Mouse (Mus musculus) neutrophil, adult 5-6 weeks (primary cell): ENCODE data around the gene Kif3a. TPM values are rescaled to one million over a fixed set of nuclear protein-coding genes. Genes with fewer than 3 reads are reported as not detected.

Source experiments
- ATAC-seq: fragments of 151-379, 151-347 bp; 2 replicates; pipeline ENCODE4 v1.8.0; 2017; ENCODE audit warnings: mild to moderate bottlenecking, moderate TSS enrichment; ENCODE audit not compliant: insufficient number of reproducible peaks, poor library complexity, low FRiP score, severe bottlenecking; ENCODE audit errors: extremely low read depth
- total RNA-seq: library from RNA; stranded (forward); fragments of 200-1000 nt; gene quantifications from 2 replicates; pipeline ENCODE4 v1.2.3, GENCODE M21; 2017

Gene Kif3a
- total RNA-seq, 1 experiment from 2014 or later = 4.9 TPM

- no peak for ATAC-seq
Measured at GRCm38 (mm10) chr11:53604983-53605382, 37.8 kb downstream of the Kif3a start.

- ATAC-seq = no peak
Measured at GRCm38 (mm10) chr11:53605609-53606008, 38.4 kb downstream of the Kif3a start.

- ATAC-seq = no peak
Measured at GRCm38 (mm10) chr11:53609231-53609630, 42.1 kb downstream of the Kif3a start.

DNA sequence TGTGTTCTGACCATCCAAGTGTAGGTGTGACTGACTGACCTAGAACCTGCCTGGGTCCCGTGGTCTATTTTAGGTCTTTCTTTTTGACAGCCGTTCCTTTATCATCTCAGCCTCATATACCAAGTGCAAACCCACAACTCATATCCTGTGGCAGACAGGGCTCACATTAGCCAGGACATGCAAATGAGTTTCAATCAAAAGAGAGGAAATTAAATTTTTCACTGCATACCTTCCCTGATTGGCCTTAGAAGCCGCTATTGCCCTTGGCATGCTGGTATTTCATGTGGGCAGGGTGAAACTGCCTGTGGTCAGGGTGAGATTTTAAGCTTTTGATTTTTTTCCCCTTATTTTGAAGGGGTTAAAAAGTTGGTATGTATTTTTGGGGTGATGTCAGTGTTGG, 42.5 kb downstream of the Kif3a start:
- no peak for ATAC-seq

GRCm38 (mm10) chr11:53615172-53615571, 48.0 kb downstream of the Kif3a start:
- ATAC-seq = no peak

- no peak for ATAC-seq
Measured at GRCm38 (mm10) chr11:53615575-53615974, 48.4 kb downstream of the Kif3a start.

DNA sequence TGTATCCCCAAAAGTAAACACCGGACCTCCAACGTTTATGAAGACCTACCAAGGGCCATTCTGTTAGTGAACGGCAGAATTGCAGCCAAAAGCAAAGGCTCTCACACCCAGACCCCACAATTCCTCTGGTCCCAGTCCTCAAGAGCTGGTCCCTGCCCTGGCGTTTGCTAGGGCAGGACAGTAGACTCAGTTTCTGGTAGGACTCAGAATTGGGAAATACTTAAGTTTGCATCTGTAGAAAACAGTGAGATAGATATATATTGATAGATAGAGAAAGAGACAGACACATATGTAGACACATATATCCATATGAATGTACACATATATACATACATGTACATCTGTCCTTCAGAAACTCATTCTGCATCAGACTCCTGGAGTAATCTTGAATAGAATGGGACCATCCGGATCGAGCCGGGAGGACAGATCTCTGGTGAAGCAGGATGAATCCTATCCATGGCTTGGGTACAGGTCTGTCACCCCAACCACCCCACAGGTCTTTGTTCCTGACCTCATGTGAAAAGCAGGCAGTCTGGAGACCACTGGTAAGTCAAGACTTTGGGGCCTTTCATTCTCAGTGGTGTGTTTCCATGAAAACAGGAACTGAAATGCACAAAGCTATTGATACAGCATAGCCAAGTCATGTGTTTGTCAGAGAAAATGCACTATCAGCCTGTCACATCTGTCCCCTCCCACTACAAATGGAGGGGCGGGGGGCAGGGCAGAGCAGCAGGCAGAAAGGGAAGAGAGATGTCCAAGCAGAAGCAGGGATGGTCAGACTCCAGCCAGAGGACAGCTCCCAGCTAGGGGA, 49.8 kb downstream of the Kif3a start:
- no peak for ATAC-seq

DNA sequence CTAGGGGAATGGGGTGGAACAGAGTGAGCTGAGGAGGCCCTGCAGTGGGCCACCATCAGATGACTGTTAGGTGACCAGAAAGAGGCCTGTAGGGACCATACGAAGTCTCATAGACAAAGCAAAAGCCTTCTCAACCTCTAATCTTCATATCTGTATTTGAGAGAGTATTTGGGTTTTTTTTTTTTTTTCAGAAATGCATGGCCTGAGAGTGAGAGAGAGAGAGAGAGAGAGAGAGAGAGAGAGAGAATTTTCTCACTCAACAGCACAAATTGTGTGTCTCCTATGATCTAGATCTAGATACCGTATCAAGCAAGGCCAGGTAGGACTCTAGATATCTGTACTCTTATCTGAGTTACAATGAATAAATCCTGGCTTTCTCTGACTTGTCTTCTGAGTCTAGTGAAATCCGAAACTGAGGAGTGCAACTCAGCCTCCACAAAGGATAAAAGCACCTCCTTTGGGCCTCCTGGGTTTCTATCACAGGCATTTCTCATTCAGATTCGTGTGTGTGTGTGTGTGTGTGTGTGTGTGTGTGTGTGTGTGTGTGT, 50.5 kb downstream of the Kif3a start:
- no peak for ATAC-seq

- ATAC-seq = no peak
Measured at GRCm38 (mm10) chr11:53618619-53619198, 51.5 kb downstream of the Kif3a start, which contains the start of gene Il4. TSS of gene Il4 (minus strand) at chr11:53618669.

GRCm38 (mm10) chr11:53619428-53619827, 52.2 kb downstream of the Kif3a start:
- ATAC-seq = no peak

DNA sequence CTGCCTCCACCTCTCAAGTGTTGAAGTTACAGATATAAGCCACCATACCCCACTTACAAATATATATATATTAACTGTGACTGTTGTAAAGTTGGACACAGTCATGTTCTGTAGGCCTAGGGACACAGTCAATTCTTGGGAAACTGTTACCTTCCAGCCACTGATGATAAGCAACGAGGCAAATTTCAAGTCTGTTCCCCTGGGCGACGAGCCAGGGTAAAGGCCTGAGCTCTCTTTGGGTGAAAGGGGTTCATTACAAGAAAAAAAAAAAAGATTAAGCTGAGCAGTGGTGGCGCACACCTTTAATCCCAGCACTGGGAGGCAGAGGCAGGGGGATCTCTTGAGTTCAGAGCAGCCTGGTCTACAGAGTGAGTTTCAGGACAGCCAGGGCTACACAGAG, 52.9 kb downstream of the Kif3a start:
- ATAC-seq = no peak

GRCm38 (mm10) chr11:53621582-53622439, 54.6 kb downstream of the Kif3a start:
- no peak for ATAC-seq

DNA sequence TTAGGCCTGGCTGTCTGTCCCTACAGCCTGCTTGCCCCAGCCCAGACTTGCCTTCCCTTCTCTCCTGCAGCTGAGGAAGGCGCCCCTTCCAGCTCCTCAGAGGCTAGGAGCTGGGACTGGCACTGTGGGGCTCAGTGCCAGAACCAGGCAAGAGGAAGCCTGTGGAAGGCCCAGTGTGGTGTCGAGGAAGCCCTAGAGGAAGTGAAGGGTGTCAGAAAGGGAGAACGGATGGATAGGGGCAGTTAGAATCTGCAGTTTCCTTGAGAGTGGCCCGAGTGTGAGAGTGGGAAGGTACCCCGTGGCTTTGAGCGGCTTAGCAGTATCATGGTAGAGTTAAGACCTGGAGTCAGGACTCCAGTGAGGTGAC, 55.2 kb downstream of the Kif3a start:
- ATAC-seq = no peak

DNA sequence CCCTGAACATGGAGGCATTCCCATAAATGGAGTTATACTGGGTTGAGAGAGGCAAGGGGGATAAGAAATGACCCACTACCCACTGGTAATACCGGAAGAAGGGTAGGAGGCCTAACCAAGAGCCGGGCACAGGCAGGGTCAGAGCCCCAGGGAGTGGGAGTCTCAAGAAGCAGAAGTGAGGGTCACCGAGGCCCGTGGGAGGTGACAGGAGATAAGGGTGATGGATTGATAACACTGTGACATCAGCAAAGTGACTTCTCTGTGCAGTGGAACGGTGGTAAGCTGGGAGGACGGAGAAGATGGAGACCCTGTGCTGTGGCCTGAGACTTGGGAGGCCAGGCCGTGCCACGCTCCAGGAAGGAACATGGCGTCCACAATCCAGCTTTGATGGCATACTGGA, 56.4 kb downstream of the Kif3a start:
- no peak for ATAC-seq

- ATAC-seq = no peak
Measured at GRCm38 (mm10) chr11:53624124-53624523, 56.9 kb downstream of the Kif3a start.

DNA sequence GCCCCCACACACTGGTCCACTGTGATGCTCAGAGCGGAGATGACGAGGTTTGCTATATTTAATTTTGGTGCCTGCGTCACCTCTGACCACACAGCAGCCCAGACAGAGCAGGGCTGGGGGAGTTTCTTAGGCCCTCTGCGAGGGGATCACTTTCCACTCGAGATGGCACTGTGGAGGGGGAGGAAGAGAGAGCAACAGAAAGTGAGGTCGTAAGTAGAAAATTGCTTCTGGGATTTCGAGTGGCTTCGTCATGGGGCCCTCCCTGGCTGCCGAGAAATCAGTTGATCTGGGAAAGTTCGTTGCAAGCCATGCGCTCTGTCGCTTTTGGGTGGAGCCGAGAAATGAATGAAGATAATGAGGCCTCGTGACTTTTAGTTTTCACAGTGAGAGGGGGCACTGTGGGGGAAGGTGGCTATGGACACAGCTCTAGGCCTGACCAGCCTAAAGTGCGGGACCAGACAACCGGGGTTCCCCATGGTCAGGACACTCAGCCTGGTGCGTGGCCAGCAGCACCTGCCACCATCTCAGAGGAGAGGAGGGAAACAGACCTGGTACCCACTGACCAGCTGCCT, 59.7 kb downstream of the Kif3a start:
- no peak for ATAC-seq

DNA sequence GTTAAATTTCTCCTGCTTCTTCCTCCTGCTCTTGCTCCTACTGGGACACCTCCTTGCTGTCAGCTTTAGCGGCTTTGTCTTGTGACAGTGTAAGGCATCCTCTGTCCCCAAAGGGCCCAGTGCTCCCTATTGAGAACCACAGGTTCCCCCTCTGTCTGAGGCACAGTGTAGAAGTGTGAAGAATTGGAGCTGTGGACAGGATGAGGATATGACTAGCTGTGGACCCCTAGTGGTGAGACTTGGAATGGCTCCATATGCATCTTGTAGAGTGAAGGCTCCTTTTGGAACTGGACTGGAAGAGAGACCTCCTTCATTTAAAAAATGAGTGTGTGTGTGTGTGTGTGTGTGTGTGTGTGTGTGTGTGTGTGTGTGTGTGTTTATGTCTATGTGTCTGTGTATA, 60.7 kb downstream of the Kif3a start:
- ATAC-seq = peak; percentile 48; the same call in 1 of the 2 replicates

- no peak for ATAC-seq
Measured at GRCm38 (mm10) chr11:53632122-53632733, 65.0 kb downstream of the Kif3a start.

GRCm38 (mm10) chr11:53633644-53634043, 66.5 kb downstream of the Kif3a start:
- ATAC-seq = no peak
